In the genomic region with DNA sequence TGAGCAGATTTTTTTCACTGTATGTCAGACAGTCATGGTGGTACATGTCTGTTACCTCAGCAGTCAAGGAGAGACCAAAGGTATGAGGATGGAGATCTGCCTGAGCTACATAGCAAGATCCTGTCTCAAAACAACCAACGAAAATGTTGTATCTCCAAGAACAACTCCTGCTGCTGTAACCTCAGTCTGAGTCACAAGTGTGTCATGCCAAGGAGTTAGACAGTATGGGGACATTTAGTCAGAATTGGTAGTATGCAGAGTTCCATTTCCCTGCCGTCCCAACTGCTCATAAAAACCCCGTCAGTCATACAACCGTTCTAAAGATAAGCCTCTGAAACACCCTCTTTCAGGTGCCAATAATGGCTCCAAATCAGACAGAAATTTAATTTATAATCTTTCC, we compare ENCODE assay signal across 25 mouse cellular contexts.
"Had no signal": no experiment of that assay in that cellular context is flagged by ENCODE, and none has a peak within 500 bp of the region (broad histone marks: within the 10 kb centered on the region; RNA-seq: fewer than 3 reads in every experiment).

No protein-coding gene starts in this region.

- H3K4me2 ChIP-seq: embryonic facial prominence, embryonic 12.5 days; embryonic facial prominence, embryonic 13.5 days; embryonic facial prominence, embryonic 15.5 days; forebrain, embryonic 12.5 days; forebrain, embryonic 13.5 days; forebrain, embryonic 15.5 days had no signal

- ATAC-seq: forebrain, embryonic 13.5 days; forebrain, embryonic 14.5 days; forebrain, embryonic 15.5 days; forebrain, embryonic 16.5 days; forebrain, postnatal 0 days had no signal

- H3K36me3 ChIP-seq: embryonic facial prominence, embryonic 10.5 days; embryonic facial prominence, embryonic 12.5 days; embryonic facial prominence, embryonic 13.5 days; embryonic facial prominence, embryonic 15.5 days; forebrain, embryonic 10.5 days; forebrain, embryonic 12.5 days; forebrain, embryonic 15.5 days; heart, embryonic 10.5 days had no signal

- H3K27me3 ChIP-seq: embryonic facial prominence, embryonic 12.5 days; embryonic facial prominence, embryonic 13.5 days; embryonic facial prominence, embryonic 15.5 days; forebrain, embryonic 12.5 days; forebrain, embryonic 13.5 days; forebrain, embryonic 15.5 days had no signal

- H3K4me3 ChIP-seq: embryonic facial prominence, embryonic 10.5 days; embryonic facial prominence, embryonic 12.5 days; embryonic facial prominence, embryonic 13.5 days; embryonic facial prominence, embryonic 15.5 days; erythroblast, embryonic 14.5 days; forebrain, embryonic 10.5 days; forebrain, embryonic 12.5 days; forebrain, embryonic 13.5 days; forebrain, embryonic 15.5 days; gastrocnemius, adult 2 months; heart, adult 2 months; heart, embryonic 10.5 days had no signal

- H3K4me1 ChIP-seq: embryonic facial prominence, embryonic 10.5 days; embryonic facial prominence, embryonic 12.5 days; embryonic facial prominence, embryonic 13.5 days; embryonic facial prominence, embryonic 15.5 days; forebrain, embryonic 10.5 days; forebrain, embryonic 12.5 days; forebrain, embryonic 13.5 days had no signal

- H3K27ac ChIP-seq: embryonic facial prominence, embryonic 10.5 days; embryonic facial prominence, embryonic 12.5 days; embryonic facial prominence, embryonic 13.5 days; embryonic facial prominence, embryonic 15.5 days; forebrain, embryonic 10.5 days; forebrain, embryonic 12.5 days; forebrain, embryonic 13.5 days; forebrain, embryonic 15.5 days; gastrocnemius, adult 2 months; heart, adult 2 months had no signal

- DNase-seq: cerebellum, adult 9-10 months; cerebellum, adult 9-11 months; cerebellum, postnatal 25 days; cerebellum, postnatal 36 days; embryo, embryonic 11 days; forebrain, postnatal 0 days; gastrocnemius, adult 2 months; gastrocnemius, postnatal 10 days; gastrocnemius, postnatal 14 days; gastrocnemius, postnatal 25 days; gastrocnemius, postnatal 36 days; heart, adult 18-20 months; heart, adult 2 months had no signal

- H3K9me3 ChIP-seq: embryonic facial prominence, embryonic 12.5 days; embryonic facial prominence, embryonic 13.5 days; embryonic facial prominence, embryonic 15.5 days; forebrain, embryonic 12.5 days; forebrain, embryonic 13.5 days; forebrain, embryonic 15.5 days; heart, embryonic 10.5 days had no signal

- H3K9ac ChIP-seq: embryonic facial prominence, embryonic 12.5 days; embryonic facial prominence, embryonic 13.5 days; embryonic facial prominence, embryonic 15.5 days; forebrain, embryonic 12.5 days; forebrain, embryonic 13.5 days; forebrain, embryonic 15.5 days; forebrain, postnatal 0 days had no signal
